Mouse (Mus musculus): ENCODE measurements at regions not wholly inside any gene's neighbourhood (a gene's known extent, or its start where the extent isn't known, plus 50 kb on each side); places are given as distances from the start of the nearest gene placed in this dataset.

DNA sequence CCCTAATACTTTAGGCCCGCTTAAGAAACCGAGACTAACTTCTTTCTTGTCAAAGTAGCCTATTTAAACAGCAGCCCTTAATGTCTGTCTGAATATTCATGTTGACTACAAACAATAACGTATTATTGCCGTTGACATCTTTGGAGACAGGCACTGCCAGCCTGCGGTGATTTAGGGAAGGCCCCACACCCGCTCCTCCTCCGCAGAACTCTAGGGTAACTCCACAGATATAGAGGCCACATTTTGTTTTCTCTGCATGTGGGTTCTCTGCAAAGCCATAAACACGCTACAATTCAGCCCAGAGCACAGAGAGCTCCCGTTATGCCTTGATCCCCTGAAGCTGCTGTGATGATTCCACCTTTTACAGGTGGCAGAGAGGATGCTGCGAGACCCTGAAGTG is 366.8 kb upstream of the Mki67 start:
- DNase-seq (ENCODE audit: low spot score in 2 of 2) = no peak

DNA sequence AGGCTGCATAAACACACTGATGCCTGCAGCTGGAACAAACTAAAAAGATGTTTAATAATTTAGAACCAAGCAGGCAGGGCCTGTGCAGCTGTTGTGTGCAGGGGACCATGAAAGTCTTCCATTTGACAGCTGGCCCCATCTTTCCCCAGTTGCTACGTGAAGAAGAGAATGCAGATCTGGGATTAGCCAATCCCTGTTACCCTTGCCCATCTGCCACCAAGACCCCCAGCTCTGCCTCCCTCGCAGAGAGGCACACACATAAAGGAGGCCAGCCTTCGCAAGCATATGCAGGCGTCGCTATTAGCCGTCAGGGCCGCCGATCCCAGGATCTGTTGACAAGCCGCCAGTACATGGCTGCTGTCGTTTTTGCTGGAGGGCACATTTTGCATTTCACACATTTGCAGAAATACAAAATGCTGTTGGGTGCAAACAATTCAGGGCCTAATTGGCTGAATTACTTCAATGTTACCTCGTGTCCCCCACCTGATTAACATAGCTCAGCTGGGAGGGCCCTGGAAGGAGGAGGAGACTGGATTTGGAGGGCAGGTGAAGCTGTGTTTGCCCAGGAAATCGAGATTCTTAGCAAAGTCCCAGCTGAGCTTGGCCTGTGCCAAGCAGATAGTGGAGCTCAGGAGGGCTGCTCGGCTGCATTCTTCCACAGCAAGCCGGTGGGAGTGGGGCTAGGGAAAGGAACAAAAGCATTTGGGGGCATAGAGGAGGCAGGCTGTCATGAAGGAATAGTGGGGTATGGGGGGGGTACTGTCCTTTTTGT is 367.6 kb upstream of the Mki67 start:
- no peak for DNase-seq (ENCODE audit: low spot score in 2 of 2)

DNA sequence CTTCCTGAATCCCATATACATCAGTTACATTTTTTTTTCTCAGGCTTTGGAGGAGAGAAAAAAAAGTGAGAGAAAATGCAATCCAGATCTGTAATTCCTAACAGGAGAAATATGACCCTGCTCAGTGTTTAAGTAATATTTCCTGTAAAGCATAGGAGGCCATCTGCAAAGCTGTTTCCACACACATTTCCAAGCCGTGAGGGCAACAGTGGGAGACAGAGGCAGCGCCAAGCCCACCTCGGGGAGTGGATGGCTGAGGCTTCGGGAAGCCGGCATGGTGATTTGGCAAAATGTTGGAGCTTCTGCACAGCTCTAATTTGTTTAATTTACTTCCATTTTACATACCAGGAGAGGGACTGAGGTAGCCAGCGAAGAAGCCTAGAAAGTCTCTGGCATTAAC is 372.6 kb upstream of the Mki67 start:
- DNase-seq (ENCODE audit: low spot score in 2 of 2) = no peak

DNA sequence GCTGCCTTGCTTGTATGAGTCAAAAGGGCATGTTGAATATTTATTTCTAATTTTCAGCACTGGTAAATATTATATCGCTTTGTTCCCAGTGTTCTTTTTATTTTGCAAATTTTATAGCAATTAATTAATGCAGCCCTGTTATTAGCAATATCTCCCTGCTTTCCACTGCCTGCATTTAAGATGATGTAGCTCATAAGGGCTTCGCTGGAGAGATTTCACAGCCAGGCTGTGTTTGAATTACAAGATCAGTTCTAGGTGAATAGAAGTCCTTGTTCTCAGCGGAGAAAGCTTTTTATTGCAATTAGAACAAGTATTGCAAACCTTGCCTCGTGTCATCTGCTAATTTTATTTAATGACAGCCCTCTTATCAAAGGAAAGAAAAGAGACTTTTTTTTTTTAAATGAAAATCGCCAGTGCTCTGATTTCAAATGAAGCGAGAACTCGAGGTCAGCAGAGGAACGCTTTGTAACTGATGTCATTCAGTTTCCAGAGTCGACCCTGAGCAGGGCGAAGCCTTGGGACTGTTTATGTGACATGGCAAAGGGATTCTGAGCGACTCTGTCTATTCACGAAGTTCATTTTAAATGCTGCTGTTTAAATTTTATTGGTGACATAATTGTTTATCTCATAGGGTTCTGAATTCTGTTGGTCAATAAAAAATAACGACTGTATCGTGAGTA is 378.7 kb upstream of the Mki67 start:
- no peak for DNase-seq (ENCODE audit: low spot score in 2 of 2)

DNA sequence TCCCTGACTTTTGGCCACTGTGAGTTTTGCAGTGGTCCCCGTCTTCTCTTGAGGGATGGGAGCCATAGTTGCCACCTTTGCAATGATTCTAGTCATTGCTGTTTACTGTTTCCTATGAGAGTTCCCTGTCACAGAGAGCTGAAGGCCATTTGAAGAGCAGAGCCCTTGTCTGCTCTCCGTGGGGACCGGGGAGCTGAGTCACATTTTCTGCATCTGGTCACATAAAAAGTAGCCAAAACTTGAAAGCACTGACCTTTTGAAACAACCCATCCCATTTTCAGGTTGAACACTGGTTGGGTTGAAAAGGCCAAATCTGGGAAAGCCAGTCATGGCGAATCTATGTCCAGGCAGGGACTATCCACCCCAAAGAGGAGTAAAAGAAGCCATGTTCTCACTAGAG is 387.9 kb upstream of the Mki67 start:
- no peak for DNase-seq (ENCODE audit: low spot score in 2 of 2)

DNA sequence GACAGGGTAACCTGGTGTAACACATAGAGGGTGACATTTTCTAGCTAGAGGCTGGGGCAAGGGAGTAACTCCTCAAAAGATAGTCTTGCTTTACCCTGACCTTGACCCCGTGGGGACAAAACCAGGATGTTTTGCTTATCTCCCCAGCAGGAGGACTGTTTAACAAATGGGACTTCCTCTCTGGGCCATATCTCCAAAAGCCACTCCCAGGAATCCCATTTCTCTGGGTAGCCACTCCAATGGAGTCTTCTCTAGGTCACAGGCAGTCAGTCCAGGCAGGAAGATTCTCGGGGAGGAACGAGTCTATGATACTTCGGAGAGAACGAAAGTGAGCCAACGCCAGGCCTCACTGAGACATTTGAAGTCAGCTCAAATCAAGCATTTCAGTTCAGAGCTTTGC is 396.0 kb upstream of the Mki67 start:
- DNase-seq (ENCODE audit: low spot score in 2 of 2) = no peak

DNA sequence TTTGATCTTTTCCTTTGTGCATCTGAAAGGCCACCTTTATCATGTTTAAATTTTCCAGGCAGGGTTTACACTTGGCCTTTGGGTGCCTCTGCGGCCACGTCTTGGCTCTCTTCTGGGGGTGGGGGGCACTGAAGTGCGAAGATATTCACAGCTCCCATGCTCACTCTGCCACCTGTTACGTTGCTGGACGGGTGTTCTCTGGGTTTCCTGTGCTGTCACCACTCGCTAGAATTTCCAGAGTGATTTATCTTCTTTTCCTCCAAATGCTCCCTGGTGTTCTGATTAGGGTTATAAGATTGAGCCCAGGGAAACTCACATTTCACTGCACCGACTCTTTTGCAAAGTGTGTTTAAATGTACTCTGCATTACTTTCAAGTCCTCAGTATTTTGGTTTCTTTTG is 404.8 kb upstream of the Mki67 start:
- no peak for DNase-seq (ENCODE audit: low spot score in 2 of 2)

DNA sequence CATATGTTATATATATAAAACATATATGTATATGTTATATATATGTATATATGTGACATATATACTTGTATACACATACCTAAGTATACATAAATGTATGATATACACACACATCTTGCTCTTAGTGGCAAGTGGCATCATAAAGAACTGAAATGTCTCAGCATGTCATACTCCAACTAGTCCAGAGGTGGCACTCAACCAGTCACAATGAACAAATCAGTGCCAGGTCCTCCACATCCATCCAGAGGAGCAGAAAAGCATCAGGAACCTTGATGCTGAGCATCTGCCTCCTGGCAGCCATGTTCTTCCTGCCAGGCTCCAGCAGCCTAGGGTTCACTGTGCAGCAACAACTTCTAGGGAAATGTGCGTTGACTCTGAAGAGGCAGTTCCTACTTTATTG is 405.2 kb upstream of the Mki67 start:
- no peak for DNase-seq (ENCODE audit: low spot score in 2 of 2)

DNA sequence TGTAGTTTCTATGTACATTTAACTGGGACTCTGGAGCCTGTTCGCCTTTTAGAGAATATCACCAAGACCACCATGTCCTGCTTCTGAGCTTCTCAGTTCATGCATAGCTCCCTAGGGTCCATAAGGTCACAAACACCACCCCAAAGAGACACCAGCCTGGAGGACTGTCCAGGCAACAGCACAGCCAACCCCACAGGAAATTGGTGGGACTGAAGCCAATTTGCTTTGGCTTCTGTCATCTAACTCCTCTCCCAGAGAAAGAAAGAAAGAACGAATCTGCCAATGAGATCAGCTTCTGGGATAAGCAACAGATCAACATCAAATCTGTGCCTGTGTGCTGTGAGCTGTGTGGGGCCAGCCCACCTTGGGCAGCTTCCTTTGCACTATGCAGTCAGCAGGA is 408.6 kb upstream of the Mki67 start:
- peak in 1 of 2 experiments; percentile 13 for DNase-seq (ENCODE audit: low spot score in 2 of 2)

DNA sequence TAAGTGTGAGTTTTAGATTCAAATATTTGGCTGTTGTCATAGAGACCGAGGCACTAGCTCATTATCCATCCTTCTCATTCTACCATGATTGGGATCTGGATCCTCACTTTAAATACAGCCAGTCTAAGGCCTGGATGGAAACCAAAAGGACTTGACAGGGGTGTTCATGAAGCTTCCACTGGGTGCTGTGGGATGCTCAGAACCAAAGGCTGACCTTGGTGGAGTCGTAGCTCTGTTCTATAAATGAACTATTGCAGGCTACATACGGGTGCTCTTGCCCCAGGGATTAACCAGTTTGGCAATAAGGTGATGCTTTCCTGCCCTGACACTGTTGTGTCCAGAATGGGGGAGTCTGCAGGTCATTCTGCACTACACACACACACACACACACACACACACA is 410.2 kb upstream of the Mki67 start:
- peak in 1 of 2 experiments; percentile 7 for DNase-seq (ENCODE audit: low spot score in 2 of 2)

DNA sequence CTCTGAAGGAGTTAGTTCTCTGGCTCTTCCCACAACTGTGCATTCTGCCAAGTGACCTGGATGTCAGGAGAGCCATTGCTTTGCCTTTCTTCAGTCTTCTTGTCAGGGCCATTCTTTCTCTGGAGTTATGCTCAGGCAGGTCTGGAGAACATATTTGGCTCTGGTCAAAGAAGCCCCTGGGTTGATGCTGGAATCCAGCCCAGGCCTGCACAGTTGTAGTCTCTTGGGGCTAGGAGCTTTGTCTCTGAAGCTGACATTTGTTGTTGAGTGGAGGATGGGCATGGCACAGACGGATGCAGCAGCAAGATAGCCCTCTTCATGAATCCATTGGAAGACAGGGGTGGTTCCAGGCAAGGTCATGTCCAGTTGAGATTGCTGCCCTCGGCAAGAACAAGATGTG is 411.4 kb upstream of the Mki67 start:
- DNase-seq (ENCODE audit: low spot score in 2 of 2) = peak in 1 of 2 experiments; percentile 7

DNA sequence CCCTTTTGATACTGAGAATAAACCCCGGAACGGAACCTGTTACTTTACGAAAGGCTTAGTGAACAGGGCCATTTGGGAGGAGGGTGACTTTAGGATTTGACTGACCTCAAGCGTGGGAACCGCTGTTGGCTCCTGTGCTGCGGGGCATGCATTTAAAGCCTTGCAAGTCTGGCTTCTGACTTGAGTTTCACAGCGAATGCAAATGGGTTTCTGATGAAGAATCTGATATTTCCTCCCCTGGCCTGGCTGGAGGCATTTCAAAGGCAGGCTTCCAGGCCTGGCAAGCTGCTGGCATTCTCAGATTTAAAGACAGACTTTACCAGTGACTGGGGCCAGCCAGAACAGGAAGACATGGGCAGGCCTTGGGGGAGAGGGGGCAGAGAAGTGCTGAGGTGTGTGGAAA is 413.6 kb upstream of the Mki67 start:
- DNase-seq (ENCODE audit: low spot score in 2 of 2) = peak in 1 of 2 experiments; percentile 17

DNA sequence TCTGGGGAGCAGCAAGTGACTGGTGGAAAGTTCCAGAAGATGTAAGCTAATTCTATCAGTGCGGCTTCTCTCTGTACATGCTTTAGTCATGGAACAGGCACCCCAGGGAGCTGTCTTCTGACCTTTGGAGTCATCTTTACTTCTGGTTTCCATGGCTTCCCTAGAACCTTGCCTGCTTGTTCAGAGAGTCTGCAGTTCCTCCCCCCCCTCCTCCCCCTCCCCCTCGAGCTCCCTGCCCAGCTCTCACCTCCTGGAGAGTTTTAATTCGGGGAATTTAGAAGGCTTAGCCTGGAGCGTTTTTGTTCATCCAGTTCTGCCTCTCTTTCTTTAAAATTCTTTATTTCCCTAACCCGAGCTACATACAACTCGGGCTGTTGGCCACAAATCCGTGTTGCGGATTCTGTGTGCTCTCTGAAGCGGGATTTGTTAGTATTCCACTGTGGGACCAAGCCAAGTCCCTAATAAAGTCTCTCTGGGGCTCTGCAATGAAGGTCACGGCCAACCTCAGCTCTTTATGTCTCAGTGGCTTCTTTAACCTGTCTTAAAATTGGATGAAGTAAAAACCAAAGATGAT is 414.6 kb upstream of the Mki67 start:
- peak in 1 of 2 experiments; percentile 4 for DNase-seq (ENCODE audit: low spot score in 2 of 2)

DNA sequence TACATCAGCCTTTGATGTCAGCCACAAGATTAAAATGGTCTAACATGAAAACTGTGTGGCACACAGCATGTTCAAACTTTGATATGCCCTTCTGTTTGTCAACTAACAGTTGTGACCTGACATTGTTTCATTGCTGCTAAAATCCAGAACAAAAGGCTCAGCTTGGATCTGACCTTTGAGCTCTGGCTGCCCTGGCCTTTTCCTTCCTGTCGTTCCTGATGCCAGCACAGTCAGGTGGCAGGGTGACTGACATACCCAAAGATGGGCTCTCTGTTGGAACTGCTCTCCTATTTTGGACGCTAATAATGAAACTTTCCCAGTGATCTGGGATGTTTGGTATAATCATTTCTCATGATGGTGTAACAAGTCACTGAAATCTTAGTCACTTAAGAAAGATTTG is 416.8 kb upstream of the Mki67 start:
- DNase-seq (ENCODE audit: low spot score in 2 of 2) = no peak

DNA sequence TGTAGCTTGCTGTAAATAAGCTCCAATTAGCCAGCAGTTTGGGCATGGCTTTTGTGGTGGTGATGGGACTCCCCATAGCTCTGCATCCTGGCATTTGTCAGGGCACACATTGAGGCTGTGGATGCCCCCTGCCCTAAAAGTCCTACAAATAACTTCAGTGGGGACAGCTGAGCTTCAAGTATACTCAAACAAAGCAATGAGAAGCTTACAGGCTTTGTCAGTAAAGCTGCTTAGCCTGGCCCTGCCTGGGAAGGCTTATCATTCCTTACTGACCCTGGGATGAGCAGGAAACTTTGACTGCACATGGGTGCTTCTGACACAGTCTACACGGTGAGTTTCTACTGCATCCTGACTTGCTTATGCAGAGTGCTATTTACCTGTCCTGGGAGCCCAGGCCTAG is 420.5 kb upstream of the Mki67 start:
- peak in 1 of 2 experiments; percentile 10 for DNase-seq (ENCODE audit: low spot score in 2 of 2)

DNA sequence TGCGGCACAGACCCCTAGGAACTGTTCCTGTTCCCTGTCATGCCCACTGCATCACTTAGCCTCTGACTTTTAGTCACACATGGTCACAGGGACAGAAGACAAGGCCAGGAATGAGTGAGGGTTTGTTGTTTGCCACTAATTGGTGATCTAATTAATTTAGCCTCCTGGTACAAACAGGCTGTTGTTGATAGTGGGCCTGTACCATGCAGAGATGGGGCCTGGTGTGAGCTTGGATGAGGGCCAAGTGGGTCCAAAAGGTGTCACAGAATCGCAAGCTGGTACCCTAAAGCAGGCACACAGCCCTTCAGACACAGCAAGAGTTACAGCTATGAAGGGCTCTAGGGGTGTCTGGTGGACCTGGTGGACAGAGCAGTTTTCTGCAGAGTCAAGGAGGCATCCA is 421.2 kb upstream of the Mki67 start:
- DNase-seq (ENCODE audit: low spot score in 2 of 2) = no peak

DNA sequence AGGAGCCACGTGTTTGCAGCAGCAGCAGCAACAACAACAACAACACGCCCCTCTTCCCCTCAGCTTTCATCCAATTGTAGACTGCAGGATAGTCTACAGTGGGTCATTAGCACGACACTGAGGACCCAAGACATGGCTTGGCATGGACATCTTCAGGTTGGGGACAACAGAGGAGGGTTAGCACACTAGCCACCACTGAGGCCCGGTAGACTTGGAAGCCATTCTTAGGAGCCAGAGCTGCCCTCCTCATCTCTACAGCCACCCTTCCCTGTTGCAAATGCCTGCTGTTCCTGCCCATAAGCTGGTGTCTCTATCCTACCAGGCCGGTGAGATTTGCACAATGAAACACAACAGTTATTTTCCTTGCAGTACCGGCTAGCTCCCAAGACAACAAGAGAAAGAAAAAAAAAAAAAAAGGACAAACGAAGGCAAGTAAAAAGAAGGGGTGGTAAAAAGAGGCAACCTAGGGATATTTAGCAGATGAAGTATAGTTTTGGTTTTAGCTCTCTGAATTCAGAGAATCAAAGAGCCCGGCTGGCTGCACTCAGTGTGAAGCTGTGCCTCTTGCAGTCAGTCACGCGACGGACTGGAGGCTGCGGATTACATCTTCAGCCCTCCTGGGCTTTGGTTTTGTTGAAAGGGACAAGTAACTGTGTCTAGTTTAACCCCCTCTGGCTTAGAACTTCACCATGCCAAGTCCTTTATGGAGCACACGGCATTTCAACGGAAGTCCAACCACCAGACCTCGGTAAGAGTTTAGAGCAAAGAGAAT is 421.9 kb upstream of the Mki67 start:
- no peak for DNase-seq (ENCODE audit: low spot score in 2 of 2)

DNA sequence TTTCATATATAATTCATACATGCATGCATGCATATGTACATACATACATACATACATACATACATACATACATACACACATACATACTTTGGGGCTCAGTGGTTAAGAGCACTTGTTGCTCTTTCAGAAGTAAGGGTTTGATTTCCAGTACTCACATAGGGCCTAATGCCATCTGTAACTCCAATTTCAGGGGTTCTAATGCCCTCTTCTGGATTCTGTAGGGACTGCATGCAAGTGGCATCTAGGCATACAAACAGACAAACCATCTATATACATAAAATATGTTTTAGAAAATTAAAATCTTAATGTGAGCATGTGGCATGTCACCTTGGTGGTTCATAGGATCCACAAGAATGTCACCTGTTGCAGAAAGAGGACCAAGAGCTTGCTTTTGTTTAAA is 426.7 kb upstream of the Mki67 start:
- no peak for DNase-seq (ENCODE audit: low spot score in 2 of 2)

DNA sequence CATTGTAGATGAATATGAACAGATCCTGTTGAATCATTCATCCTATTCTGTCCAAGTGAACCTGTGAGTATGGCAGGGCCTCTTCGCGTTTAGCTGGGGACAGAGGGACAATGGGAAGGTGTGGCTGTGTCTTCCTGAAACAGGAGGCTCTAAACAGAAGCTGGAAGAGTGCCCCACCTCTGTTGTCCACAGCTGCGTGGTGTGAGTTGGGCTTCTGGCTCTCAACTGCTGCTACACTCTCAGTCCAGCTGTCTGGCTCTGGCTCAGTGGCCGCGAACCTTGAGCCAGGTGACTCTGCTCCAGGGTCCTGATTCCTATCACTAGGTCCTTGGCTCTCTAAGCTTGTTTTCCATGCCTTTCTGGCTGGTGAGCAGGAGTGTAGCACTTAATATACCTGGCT is 434.0 kb upstream of the Mki67 start:
- peak in 1 of 2 experiments; percentile 48 for DNase-seq (ENCODE audit: low spot score in 2 of 2)

DNA sequence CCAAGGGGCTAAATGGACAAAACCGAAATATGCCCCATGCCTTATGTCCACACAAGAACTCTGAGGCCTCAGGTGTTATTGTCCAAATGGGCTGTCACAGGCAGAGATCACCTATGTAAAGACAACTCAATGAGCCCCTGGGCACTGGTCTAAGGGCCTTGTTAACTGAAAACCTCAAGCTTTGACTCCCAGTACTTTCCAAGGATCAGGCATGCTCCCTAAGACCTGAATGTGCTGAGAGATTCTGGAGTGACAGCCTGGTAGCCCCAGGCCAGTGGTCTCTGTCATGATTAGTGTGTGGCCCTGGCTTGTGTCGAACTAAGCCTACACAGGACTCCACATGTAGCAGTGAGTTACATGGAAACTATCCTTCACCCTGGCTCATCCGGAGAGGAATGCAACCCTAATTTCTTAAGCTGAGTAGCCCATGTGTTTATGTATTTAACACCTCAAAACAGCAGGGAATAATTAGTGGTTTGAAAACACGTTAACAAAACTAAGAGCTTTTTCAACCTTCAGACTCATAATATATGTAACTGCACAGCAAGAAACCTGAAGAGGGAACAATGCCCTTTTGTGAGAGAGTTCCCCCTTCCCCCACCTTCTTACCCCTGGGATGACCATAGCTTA is 435.3 kb upstream of the Mki67 start:
- DNase-seq (ENCODE audit: low spot score in 2 of 2) = no peak

DNA sequence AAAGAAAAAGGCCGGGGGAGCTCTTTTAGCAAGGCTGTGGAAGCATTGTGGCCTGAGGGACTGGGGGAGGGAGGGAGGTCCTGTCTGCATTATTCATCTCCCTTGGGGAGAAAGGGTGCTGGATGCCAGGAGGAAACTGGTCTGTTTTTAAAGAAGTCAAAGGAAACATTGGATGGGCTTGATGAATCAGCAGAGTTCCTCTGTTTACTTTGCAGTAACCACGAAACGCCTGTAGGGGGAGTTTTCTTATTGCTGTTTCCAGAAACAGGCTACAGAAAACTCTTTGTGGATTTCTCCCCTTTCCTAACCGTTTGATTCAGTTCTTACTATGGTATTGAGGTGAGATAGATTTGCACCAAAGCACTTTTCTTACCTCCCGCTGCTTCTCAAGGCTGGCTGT is 436.3 kb upstream of the Mki67 start:
- peak; percentile 32 to 76 for DNase-seq (ENCODE audit: low spot score in 2 of 2)
